Mouse (Mus musculus) midbrain, embryonic 13.5 days (tissue): ENCODE measurements at regions not wholly inside any gene's neighbourhood (a gene's known extent, or its start where the extent isn't known, plus 50 kb on each side); places are given as distances from the start of the nearest gene placed in this dataset.

Source experiments
- ATAC-seq: fragments of 200-750 bp; cut with Nextera tagmentation; 2 replicates; pipeline ENCODE4 v1.8.0; 2017; ENCODE audit warnings: mild to moderate bottlenecking, moderate TSS enrichment, moderate library complexity
- H3K27ac ChIP-seq: fragments of 300-500 bp; sonication (generic); 2 replicates; pipeline ENCODE4 v1.5.1; 2015; ENCODE audit warnings: inconsistent platforms, mild to moderate bottlenecking, moderate library complexity
- H3K27me3 ChIP-seq: fragments of 300-500 bp; sonication (generic); 2 replicates; pipeline ENCODE4 v1.6.1; 2015; ENCODE audit warnings: mild to moderate bottlenecking, inconsistent platforms
- H3K36me3 ChIP-seq: fragments of 300-500 bp; sonication (generic); 2 replicates; pipeline ENCODE4 v1.6.1; 2015; ENCODE audit warnings: mild to moderate bottlenecking, inconsistent platforms
- H3K4me1 ChIP-seq: fragments of 300-500 bp; sonication (generic); replicated peaks from 2 replicates; pipeline ENCODE4 v1.6.1; 2015; ENCODE audit warnings: inconsistent platforms
- H3K4me2 ChIP-seq: fragments of 300-500 bp; sonication (generic); replicated peaks from 2 replicates; pipeline ENCODE4 v1.6.1; 2015; ENCODE audit warnings: moderate library complexity, mild to moderate bottlenecking, inconsistent platforms
- H3K4me3 ChIP-seq: fragments of 300-500 bp; sonication (generic); replicated peaks from 2 replicates; pipeline ENCODE4 v1.5.1; 2015; ENCODE audit warnings: mild to moderate bottlenecking, inconsistent platforms
- H3K9ac ChIP-seq: fragments of 300-500 bp; sonication (generic); replicated peaks from 2 replicates; pipeline ENCODE4 v1.6.1; 2015; ENCODE audit warnings: mild to moderate bottlenecking, inconsistent platforms
- H3K9me3 ChIP-seq: fragments of 300-500 bp; sonication (generic); 2 replicates; pipeline ENCODE4 v1.6.1; 2016; ENCODE audit warnings: mild to moderate bottlenecking, inconsistent platforms
- WGBS: fragments of 180-500 bp; shearing (Covaris S2); methylation state at CpG from one replicate; pipeline ENCODE4 v1.1.7; 2015; 5-methylcytosine and 5-hydroxymethylcytosine counted together

DNA sequence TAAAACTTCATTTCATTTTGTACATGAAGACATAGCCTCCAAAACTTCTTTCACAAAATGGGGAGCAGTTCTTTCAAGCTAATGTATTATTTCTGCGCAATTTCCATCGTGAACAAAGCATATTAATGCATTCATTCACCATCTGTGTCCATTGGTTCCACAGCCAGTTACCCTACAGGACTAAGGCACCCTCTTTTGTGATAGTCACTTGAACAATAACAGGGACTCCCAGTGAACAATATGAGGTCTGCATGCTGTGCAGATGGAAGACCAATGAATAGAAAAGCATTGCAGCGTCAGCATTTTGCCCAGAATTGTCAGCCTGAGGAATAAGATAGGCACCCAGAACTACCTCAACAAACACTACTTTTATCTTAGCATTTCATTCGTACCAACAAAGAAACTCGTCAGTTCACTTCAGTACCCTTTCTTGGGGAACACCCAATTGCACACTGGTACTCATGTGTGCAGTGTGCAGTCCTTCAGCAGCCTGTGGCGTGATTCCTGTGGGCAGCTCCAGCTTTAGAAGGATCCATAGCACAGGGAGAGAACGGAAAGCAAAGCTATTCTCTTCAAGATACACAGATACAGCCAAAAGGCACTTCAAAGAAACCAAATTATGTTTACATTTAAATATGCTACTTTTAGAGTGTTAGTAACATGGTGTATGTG lies 476.2 kb upstream of the Nr3c2 start:
- Histone ChIP-seq H3K4me1 (no peaks in the 10 kb centered on the region), H3K9ac (no peak overlapping the region), H3K36me3 (no peaks in the 10 kb centered on the region), H3K27me3 (no peaks in the 10 kb centered on the region), H3K27ac (no peak overlapping the region), H3K9me3 (no peaks in the 10 kb centered on the region), H3K4me3 (no peak overlapping the region), H3K4me2 (no peak overlapping the region)
- no peak for ATAC-seq
- 73% methylated on average over 7 of the region's 7 CpGs for WGBS

DNA sequence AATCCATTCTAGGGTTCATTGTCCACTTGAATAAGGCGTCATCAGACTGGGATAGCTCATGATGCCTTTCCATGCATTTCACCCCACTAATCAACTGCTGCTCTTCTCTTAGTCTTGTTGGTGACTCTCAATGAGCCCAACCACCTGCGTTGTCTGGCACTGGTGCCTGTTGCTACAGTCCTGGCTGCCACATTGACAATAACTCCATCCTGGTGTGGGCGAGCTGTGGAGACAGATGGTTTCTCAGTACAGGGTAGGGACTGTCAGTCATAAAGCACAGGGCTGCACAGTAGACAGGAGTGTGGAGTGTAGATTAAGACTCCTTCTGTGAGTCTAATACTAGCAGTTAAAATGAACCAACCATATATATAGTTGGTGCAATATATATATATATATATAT lies 469.4 kb upstream of the Nr3c2 start:
- ATAC-seq, result no peak
- H3K9ac ChIP-seq, result no peak overlapping the region
- H3K36me3 ChIP-seq, result no peaks in the 10 kb centered on the region
- H3K4me3 ChIP-seq, result no peak overlapping the region
- 90% methylated on average over 3 of the region's 3 CpGs for WGBS
- H3K9me3 ChIP-seq, result no peaks in the 10 kb centered on the region
- no peak overlapping the region for H3K4me2 ChIP-seq
- no peak overlapping the region for H3K27ac ChIP-seq
- H3K4me1 ChIP-seq, result no peaks in the 10 kb centered on the region
- H3K27me3 ChIP-seq, result no peaks in the 10 kb centered on the region

DNA sequence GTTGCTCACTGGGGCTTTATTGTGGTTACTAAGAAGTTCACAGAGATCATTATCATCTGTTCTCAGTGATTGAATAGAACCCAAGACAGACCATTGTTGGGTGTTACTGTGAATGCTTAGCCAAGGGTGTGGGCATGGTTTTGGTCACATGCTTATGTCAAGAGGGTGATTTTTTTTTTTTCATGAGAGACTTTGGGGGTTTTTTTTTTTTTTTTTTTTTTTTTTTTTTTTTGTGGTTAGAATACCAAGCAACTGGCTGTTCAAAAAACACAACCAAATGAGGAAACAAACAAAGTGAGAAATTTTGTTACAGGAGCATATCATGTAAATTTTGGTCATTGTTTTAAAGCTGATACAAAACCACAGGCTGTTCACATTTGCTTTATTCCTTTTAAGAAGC lies 466.4 kb upstream of the Nr3c2 start:
- H3K9me3 ChIP-seq, result no peaks in the 10 kb centered on the region
- no peaks in the 10 kb centered on the region for H3K27me3 ChIP-seq
- ATAC-seq, result no peak
- H3K36me3 ChIP-seq, result no peaks in the 10 kb centered on the region
- no peak overlapping the region for H3K4me3 ChIP-seq
- no peak overlapping the region for H3K4me2 ChIP-seq
- H3K4me1 ChIP-seq, result no peaks in the 10 kb centered on the region
- no peak overlapping the region for H3K27ac ChIP-seq
- no peak overlapping the region for H3K9ac ChIP-seq

DNA sequence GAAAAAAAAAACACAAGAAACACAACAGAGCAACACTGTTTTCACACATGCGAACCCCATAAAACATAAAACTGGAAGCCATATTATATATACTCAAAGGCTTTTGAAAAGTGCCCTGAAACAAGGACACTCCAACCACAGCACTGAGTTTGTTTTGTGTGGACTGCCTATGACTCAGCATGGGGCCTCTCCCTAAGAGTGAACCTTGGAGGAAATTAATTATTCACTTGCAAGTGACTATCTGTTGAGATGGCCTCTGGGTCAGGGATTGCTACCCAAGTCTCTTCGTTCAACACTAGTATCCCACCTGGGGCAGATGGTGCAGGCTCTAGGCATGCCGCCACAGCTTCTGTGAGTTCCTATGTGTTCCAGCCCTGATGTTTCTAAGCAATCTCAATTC lies 461.3 kb upstream of the Nr3c2 start:
- H3K27me3 ChIP-seq, result no peaks in the 10 kb centered on the region
- no peak for ATAC-seq
- no peak overlapping the region for H3K9ac ChIP-seq
- H3K36me3 ChIP-seq, result no peaks in the 10 kb centered on the region
- H3K9me3 ChIP-seq, result no peaks in the 10 kb centered on the region
- no peak overlapping the region for H3K4me3 ChIP-seq
- 92% methylated on average over 3 of the region's 3 CpGs for WGBS
- no peak overlapping the region for H3K4me2 ChIP-seq
- no peaks in the 10 kb centered on the region for H3K4me1 ChIP-seq
- no peak overlapping the region for H3K27ac ChIP-seq

DNA sequence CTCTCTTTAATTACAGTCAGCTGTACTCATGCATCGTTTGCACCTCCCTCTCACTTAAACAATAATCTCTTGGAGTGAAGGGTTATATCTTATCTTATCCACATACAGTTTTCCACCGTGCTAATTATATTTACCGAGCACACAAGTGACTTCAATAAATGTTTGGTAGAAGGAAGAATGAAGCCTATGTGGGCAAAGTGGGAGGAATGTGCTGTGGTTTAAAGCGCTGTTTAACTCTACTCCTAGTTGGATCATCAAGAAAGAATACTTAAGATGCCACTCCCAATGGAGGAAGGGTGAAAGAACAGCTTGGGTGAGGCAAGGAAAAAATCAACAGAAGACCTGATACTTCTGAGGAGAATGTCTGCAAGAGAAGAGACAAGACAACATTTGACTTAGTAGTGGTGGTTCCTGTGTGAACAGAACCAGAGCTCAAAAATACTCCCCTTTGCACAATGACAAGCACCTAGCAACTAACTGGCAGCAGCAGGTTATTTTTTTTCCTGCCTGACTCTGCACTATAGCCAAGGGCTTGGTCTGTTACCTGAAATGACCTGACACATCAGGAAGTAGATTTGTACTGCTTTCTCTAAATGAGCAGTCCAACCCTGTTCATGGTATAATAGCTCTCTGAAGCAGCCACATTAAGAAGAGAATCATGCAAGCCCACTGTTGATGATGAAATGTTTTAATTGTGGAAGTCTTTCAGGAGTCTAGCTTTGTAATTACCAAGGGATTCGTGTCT lies 424.6 kb upstream of the Nr3c2 start:
- Histone ChIP-seq H3K27me3 (no peaks in the 10 kb centered on the region), H3K9ac (no peak overlapping the region), H3K36me3 (no peaks in the 10 kb centered on the region), H3K4me2 (no peak overlapping the region), H3K4me1 (no peaks in the 10 kb centered on the region), H3K9me3 (no peaks in the 10 kb centered on the region), H3K27ac (no peak overlapping the region), H3K4me3 (no peak overlapping the region)
- WGBS, result 86% methylated on average over 5 of the region's 5 CpGs
- no peak for ATAC-seq

DNA sequence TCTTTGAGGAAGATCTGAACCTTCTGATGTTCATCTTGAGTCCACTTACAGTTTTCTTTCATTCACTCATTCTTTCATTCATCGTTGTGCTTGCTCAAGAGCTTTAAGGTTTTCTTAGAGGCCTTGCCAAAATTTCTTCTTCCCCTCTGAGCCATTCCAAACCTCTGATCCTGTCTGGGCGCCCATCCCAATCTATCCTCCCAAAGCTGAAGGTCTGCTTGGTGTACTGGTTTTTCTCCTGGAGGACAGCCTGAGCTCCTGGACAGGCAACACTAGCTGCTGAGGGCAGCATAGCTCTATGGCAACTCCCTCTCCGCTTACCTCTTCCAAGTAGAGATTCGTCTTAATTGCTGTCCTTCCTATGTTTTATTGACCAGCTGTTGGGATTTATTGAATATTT lies 420.3 kb upstream of the Nr3c2 start:
- no peak overlapping the region for H3K4me3 ChIP-seq
- H3K36me3 ChIP-seq, result no peaks in the 10 kb centered on the region
- no peaks in the 10 kb centered on the region for H3K4me1 ChIP-seq
- no peaks in the 10 kb centered on the region for H3K27me3 ChIP-seq
- WGBS, result 93% methylated on average over 4 of the region's 4 CpGs
- no peak for ATAC-seq
- H3K9ac ChIP-seq, result no peak overlapping the region
- no peak overlapping the region for H3K4me2 ChIP-seq
- no peaks in the 10 kb centered on the region for H3K9me3 ChIP-seq
- H3K27ac ChIP-seq, result no peak overlapping the region

DNA sequence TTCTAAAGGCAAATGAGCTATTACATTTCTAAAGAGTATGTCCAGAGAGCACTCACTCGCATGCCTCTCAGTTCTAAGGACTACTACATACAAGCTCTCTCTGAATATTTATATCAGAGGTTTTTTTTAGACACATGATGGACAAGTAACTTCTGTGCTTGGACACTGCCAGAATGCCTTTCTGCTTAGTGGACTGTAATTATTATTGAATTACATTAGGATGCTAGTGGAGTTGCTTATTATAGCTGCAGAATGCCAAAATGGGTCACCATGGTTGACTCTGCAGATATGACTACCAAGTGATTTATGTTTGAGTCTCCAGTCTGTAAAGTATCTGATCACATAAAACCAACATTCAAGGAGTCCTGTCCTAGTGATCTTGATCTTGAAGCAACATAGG lies 395.6 kb upstream of the Nr3c2 start:
- no peak for ATAC-seq
- Histone ChIP-seq H3K4me3 (no peak overlapping the region), H3K9me3 (no peaks in the 10 kb centered on the region), H3K4me2 (no peak overlapping the region), H3K4me1 (no peaks in the 10 kb centered on the region), H3K36me3 (no peaks in the 10 kb centered on the region), H3K9ac (no peak overlapping the region), H3K27me3 (no peaks in the 10 kb centered on the region), H3K27ac (no peak overlapping the region)
- WGBS, result 94% methylated on average over 1 of the region's 1 CpGs

DNA sequence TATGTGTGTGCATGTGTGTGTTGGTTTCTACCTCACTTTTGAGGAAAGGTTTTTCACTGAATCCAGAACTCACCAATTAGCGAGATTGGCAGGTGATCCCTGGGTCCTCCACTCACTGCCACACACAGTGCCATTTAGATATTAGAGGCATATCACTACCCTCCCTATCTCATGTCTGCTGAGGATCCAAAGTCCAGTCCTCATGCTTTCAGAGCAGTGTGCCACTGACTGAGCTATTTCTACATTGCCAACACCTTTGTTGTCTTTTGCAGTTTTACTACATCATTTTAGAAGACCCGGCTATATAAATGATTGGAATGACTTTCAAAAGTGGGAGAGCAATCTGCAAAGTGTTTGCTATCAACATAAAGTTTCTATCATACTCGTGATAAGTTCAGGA lies 392.0 kb upstream of the Nr3c2 start:
- H3K4me3 ChIP-seq, result no peak overlapping the region
- H3K9me3 ChIP-seq, result no peaks in the 10 kb centered on the region
- no peak overlapping the region for H3K9ac ChIP-seq
- no peak overlapping the region for H3K4me2 ChIP-seq
- no peak for ATAC-seq
- no peaks in the 10 kb centered on the region for H3K36me3 ChIP-seq
- 88% methylated on average over 3 of the region's 3 CpGs for WGBS
- H3K27me3 ChIP-seq, result no peaks in the 10 kb centered on the region
- no peaks in the 10 kb centered on the region for H3K4me1 ChIP-seq
- H3K27ac ChIP-seq, result no peak overlapping the region

DNA sequence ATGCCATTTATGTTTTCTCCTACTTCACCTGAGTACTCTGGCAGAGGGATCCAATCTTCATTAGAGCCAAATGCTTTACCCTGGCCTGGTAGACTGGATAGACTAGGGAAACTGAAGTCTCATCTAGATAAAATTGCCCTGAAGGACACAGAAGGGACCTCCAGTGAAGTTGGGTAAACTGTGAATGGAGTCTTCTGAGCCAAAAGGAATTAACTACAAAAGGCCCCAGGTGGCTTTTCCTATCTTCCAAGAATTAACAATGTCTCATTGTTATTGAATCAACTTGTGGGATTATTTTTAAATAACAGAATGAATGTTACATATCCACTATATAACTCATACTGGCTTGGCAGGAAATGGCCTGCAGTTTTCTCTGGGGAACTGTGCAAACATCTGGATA lies 390.0 kb upstream of the Nr3c2 start:
- H3K27ac ChIP-seq, result no peak overlapping the region
- H3K4me1 ChIP-seq, result no peaks in the 10 kb centered on the region
- H3K36me3 ChIP-seq, result no peaks in the 10 kb centered on the region
- no peak overlapping the region for H3K9ac ChIP-seq
- no peak for ATAC-seq
- no peak overlapping the region for H3K4me3 ChIP-seq
- H3K4me2 ChIP-seq, result no peak overlapping the region
- no peaks in the 10 kb centered on the region for H3K9me3 ChIP-seq
- no peaks in the 10 kb centered on the region for H3K27me3 ChIP-seq

DNA sequence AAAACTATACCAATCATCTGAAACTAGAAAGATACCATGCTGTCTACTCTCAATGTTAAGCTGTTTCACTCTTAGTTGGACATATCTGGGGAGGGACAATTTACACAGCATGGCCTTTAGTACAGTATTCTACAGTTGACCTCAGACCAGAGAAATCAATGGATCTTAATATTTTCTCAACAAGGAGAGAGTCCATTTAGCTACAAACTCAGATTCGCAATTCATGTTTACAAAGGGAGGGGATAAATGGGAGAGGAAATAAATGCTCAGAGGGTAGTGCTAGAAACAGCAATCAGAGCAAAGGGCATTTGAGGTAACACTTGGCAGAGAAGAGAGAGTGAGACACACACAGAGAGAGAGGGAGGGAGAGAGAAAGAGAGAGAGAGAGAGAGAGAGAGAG lies 385.1 kb upstream of the Nr3c2 start:
- H3K27ac ChIP-seq, result no peak overlapping the region
- H3K4me3 ChIP-seq, result no peak overlapping the region
- no peaks in the 10 kb centered on the region for H3K9me3 ChIP-seq
- no peaks in the 10 kb centered on the region for H3K4me1 ChIP-seq
- H3K36me3 ChIP-seq, result no peaks in the 10 kb centered on the region
- no peak overlapping the region for H3K4me2 ChIP-seq
- no peak overlapping the region for H3K9ac ChIP-seq
- WGBS, result 91% methylated on average over 1 of the region's 1 CpGs
- H3K27me3 ChIP-seq, result no peaks in the 10 kb centered on the region
- ATAC-seq, result no peak

DNA sequence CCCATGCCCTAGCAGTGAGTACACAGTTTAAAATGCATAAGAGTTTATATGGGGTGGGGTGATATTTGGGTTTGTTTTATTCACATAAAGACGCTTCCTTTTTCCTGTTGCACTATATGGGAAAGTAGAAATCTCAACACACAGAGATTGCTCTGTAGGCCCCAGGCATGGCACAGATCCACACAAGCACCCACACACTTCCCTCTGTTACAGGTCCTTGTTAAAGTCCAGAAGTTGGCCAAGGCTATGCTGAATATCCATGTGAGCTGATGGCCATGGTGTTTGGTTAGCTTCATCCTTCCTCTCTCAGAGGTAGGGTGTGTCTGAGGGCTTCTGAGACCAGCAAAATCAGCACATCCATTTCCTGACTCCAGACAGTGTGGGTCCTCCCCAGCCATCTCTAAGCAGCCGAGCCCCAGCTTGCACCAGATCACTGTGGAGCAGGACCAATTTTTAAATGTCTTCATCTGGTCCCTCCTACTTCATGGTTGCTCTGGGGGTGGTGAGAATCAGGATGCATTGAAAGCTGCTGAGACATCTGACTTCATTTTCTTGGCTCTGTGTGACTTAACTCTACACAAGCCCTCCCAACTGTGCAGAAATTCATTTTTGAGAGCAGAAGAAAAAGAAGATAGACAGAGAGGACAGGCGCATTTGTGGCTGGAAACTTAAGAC lies 360.3 kb upstream of the Nr3c2 start:
- 92% methylated on average over 3 of the region's 3 CpGs for WGBS
- Histone ChIP-seq H3K27me3 (no peaks in the 10 kb centered on the region), H3K9me3 (no peaks in the 10 kb centered on the region), H3K9ac (no peak overlapping the region), H3K36me3 (no peaks in the 10 kb centered on the region), H3K4me3 (no peak overlapping the region), H3K27ac (no peak overlapping the region), H3K4me2 (no peak overlapping the region), H3K4me1 (no peaks in the 10 kb centered on the region)
- no peak for ATAC-seq

DNA sequence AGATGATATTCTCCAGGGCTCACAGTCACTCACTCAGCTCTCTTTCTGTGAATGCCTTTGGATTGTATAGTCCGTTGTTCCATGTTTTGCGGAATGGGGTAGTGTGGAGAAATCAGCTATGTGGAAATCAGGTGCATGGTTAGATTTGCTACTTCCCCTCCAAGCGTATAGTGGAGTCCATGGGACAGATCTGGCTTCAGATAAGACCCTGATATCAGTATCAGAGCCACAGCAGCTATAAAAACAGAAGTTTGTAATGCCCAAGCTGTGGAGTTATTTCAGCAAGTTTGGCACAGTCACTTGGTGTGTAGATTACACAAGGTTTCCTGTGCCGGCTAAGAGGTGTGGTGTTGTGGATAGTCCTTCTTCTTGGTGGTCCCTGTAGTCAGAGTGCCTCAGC lies 359.6 kb upstream of the Nr3c2 start:
- Histone ChIP-seq H3K27me3 (no peaks in the 10 kb centered on the region), H3K27ac (no peak overlapping the region), H3K9ac (no peak overlapping the region), H3K36me3 (no peaks in the 10 kb centered on the region), H3K4me1 (no peaks in the 10 kb centered on the region), H3K4me3 (no peak overlapping the region), H3K9me3 (no peaks in the 10 kb centered on the region), H3K4me2 (no peak overlapping the region)
- ATAC-seq, result no peak
- WGBS, result 91% methylated on average over 4 of the region's 4 CpGs
